Mouse (Mus musculus): ENCODE results near the gene Marf1.

- peak; percentile 49 for TF ChIP-seq CTCF (IDR thresholded peaks at IDR 0.05; ENCODE audit: low read depth)
- TF ChIP-seq EP300 (optimal IDR thresholded peaks at IDR 0.05): no peak
Measured at GRCm38 (mm10) chr16:14158536-14158935, 4.6 kb downstream of the Marf1 start.
